Mouse (Mus musculus) urinary bladder, postnatal 36 days (tissue): ENCODE measurements around the gene Ints5.
"Not testable (repeated sequence)": the region's sequence is repeated elsewhere in the genome, so short reads cannot be mapped to it uniquely, and the experiment has no call there.

Source experiments
- DNase-seq, 2 experiments: peaks; one replicate each; pipeline ENCODE4 v3.0.0; 2022; ENCODE audit warnings: low spot score in 2 of 2, mixed read lengths in 1 of 2

Ints5 gene

GRCm38 (mm10) chr19:8887585-8888463 is 5.0 kb upstream of the Ints5 start:
- DNase-seq: no peak

- DNase-seq: peak; percentile 86 to 95
Measured at GRCm38 (mm10) chr19:8888511-8889385, 4.1 kb upstream of the Ints5 start, which contains the start of the genes 1810009A15Rik and Gm49416. TSS of gene 1810009A15Rik (plus strand) at chr19:8888853. TSS of gene Gm49416 (plus strand) at chr19:8888926.

GRCm38 (mm10) chr19:8895397-8895960 is 2.7 kb downstream of the Ints5 start:
- no peak for DNase-seq

- not testable (repeated sequence) for DNase-seq
Measured at GRCm38 (mm10) chr19:8896231-8896630, 3.4 kb downstream of the Ints5 start.

GRCm38 (mm10) chr19:8897211-8897864 is 4.5 kb downstream of the Ints5 start:
- peak in 1 of 2 experiments; percentile 50 for DNase-seq

- peak; percentile 90 to 96 for DNase-seq
Measured at GRCm38 (mm10) chr19:8897865-8898495, 5.2 kb downstream of the Ints5 start, which contains the start of gene Ganab. TSS of gene Ganab (plus strand) at chr19:8898071.

GRCm38 (mm10) chr19:8898576-8898975 is 5.8 kb downstream of the Ints5 start:
- no peak for DNase-seq

GRCm38 (mm10) chr19:8899079-8899478 is 6.3 kb downstream of the Ints5 start:
- no peak for DNase-seq

GRCm38 (mm10) chr19:8903412-8903811 is 10.6 kb downstream of the Ints5 start:
- DNase-seq: no peak

GRCm38 (mm10) chr19:8908531-8908930 is 15.7 kb downstream of the Ints5 start:
- no peak for DNase-seq

GRCm38 (mm10) chr19:8911810-8912209 is 19.0 kb downstream of the Ints5 start:
- DNase-seq: no peak

GRCm38 (mm10) chr19:8914212-8914611 is 21.4 kb downstream of the Ints5 start:
- DNase-seq: no peak

GRCm38 (mm10) chr19:8919000-8919399 is 26.2 kb downstream of the Ints5 start:
- no peak for DNase-seq

- no peak for DNase-seq
Measured at GRCm38 (mm10) chr19:8919684-8920072, 26.9 kb downstream of the Ints5 start.

- peak; percentile 95 to 97 for DNase-seq
Measured at GRCm38 (mm10) chr19:8920073-8920736, 27.4 kb downstream of the Ints5 start, which contains the start of gene B3gat3. TSS of gene B3gat3 (plus strand) at chr19:8920374.

- DNase-seq: no peak
Measured at GRCm38 (mm10) chr19:8920836-8921291, 28.1 kb downstream of the Ints5 start.

GRCm38 (mm10) chr19:8921741-8922140 is 28.9 kb downstream of the Ints5 start:
- no peak for DNase-seq

- no peak for DNase-seq
Measured at GRCm38 (mm10) chr19:8926766-8927165, 34.0 kb downstream of the Ints5 start.

GRCm38 (mm10) chr19:8927891-8928525 is 35.2 kb downstream of the Ints5 start:
- DNase-seq: no peak
